In genomic region chr10:64001531-64001930, GRCm38 (mm10) we compare ENCODE assay signal across 21 mouse cellular contexts.
DNase-seq lines count a peak whose midpoint lies in the region; ATAC-seq and TF ChIP-seq lines count a peak whose summit lies in the region.
"Had no signal": no experiment of that assay in that cellular context is flagged by ENCODE, and none has a peak within 500 bp of the region (broad histone marks: within the 10 kb centered on the region; RNA-seq: fewer than 3 reads in every experiment).

No protein-coding gene starts in this region.

- H3K4me1 ChIP-seq in liver, postnatal 0 days (ENCODE audit: insufficient read depth): no peaks in the 10 kb centered on the region
- no peaks in the 10 kb centered on the region for H3K4me1 ChIP-seq in embryonic facial prominence, embryonic 10.5 days
- no peaks in the 10 kb centered on the region for H3K4me1 ChIP-seq in stomach, postnatal 0 days (replicated peaks; ENCODE audit: control insufficient read depth, insufficient read depth)
- H3K4me1 ChIP-seq: heart, embryonic 13.5 days; hindbrain, embryonic 12.5 days; limb, embryonic 15.5 days; lung, embryonic 15.5 days; neural tube, embryonic 13.5 days had no signal

- no peak overlapping the region for H3K4me3 ChIP-seq in liver, postnatal 0 days (ENCODE audit: low read depth, low read length)
- no peak overlapping the region for H3K4me3 ChIP-seq in embryonic facial prominence, embryonic 10.5 days
- no peak overlapping the region for H3K4me3 ChIP-seq in stomach, postnatal 0 days (ENCODE audit: low read depth, low read length)
- H3K4me3 ChIP-seq: heart, embryonic 13.5 days; hindbrain, embryonic 12.5 days; limb, embryonic 15.5 days; lung, embryonic 15.5 days; neural tube, embryonic 13.5 days had no signal

- no peaks in the 10 kb centered on the region for H3K36me3 ChIP-seq in liver, postnatal 0 days (replicated peaks; ENCODE audit: insufficient read depth, low read length)
- H3K36me3 ChIP-seq in embryonic facial prominence, embryonic 10.5 days (replicated peaks): no peaks in the 10 kb centered on the region
- H3K36me3 ChIP-seq in stomach, postnatal 0 days (ENCODE audit: control insufficient read depth, insufficient read depth, low read length): no peaks in the 10 kb centered on the region
- H3K36me3 ChIP-seq: heart, embryonic 13.5 days; hindbrain, embryonic 12.5 days; limb, embryonic 15.5 days; lung, embryonic 15.5 days; neural tube, embryonic 13.5 days had no signal

- no peak overlapping the region for H3K27ac ChIP-seq in liver, postnatal 0 days (ENCODE audit: low read depth)
- H3K27ac ChIP-seq in embryonic facial prominence, embryonic 10.5 days (replicated peaks): no peak overlapping the region
- no peak overlapping the region for H3K27ac ChIP-seq in stomach, postnatal 0 days (replicated peaks)
- H3K27ac ChIP-seq: heart, embryonic 13.5 days; hindbrain, embryonic 12.5 days; left cerebral cortex, adult 2 months; limb, embryonic 15.5 days; lung, embryonic 15.5 days; neural tube, embryonic 13.5 days had no signal

- no peak for ATAC-seq in liver, postnatal 0 days
- ATAC-seq in stomach, postnatal 0 days (ENCODE audit: low FRiP score, low TSS enrichment): no peak
- ATAC-seq: midbrain, embryonic 16.5 days; Patski had no signal

- H3K9me3 ChIP-seq in liver, postnatal 0 days (ENCODE audit: low read length): no peaks in the 10 kb centered on the region
- no peaks in the 10 kb centered on the region for H3K9me3 ChIP-seq in embryonic facial prominence, embryonic 10.5 days
- H3K9me3 ChIP-seq in stomach, postnatal 0 days (ENCODE audit: control insufficient read depth, low read length): no peaks in the 10 kb centered on the region
- H3K9me3 ChIP-seq: heart, embryonic 13.5 days; hindbrain, embryonic 12.5 days; limb, embryonic 15.5 days; lung, embryonic 15.5 days; neural tube, embryonic 13.5 days had no signal

- DNase-seq in adrenal gland, postnatal 10 days: peak; percentile 15
- DNase-seq in adrenal gland, postnatal 25 days: no peak
- peak; percentile 4 for DNase-seq in liver
- DNase-seq in liver, postnatal 0 days: no peak
- DNase-seq in embryonic facial prominence, embryonic 10.5 days (ENCODE audit: low spot score): peak; percentile 40
- DNase-seq in stomach, postnatal 0 days (ENCODE audit: low spot score): peak; percentile 16
- no peak for DNase-seq in left cerebral cortex, adult 8-10 months (ENCODE audit: low spot score in 2 of 2)
- DNase-seq in heart, adult 8-10 months (ENCODE audit: low spot score): no peak
- DNase-seq: adrenal gland, adult 8-10 months; cerebellum, adult 8-10 months; gastrocnemius, postnatal 36 days; kidney, adult 18-20 months had no signal

- TF ChIP-seq EP300 in liver, postnatal 0 days (IDR thresholded peaks at IDR 0.05; ENCODE audit: low read depth): no peak
- no peak for TF ChIP-seq EP300 in stomach, postnatal 0 days (optimal IDR thresholded peaks at IDR 0.05)

- no peaks in the 10 kb centered on the region for H3K27me3 ChIP-seq in liver, postnatal 0 days (ENCODE audit: insufficient read depth, low read length)
- H3K27me3 ChIP-seq in embryonic facial prominence, embryonic 10.5 days (replicated peaks; ENCODE audit: low read depth, poor library complexity, severe bottlenecking): no peaks in the 10 kb centered on the region
- H3K27me3 ChIP-seq in stomach, postnatal 0 days (ENCODE audit: control insufficient read depth, insufficient read depth, low read length): no peaks in the 10 kb centered on the region
- H3K27me3 ChIP-seq: CH12.LX; heart, embryonic 13.5 days; hindbrain, embryonic 12.5 days; limb, embryonic 15.5 days; lung, embryonic 15.5 days; neural tube, embryonic 13.5 days; Patski had no signal

- no peak overlapping the region for H3K4me2 ChIP-seq in liver, postnatal 0 days (ENCODE audit: low read depth, low read length)
- H3K4me2 ChIP-seq in stomach, postnatal 0 days (replicated peaks; ENCODE audit: low read depth): no peak overlapping the region
- H3K4me2 ChIP-seq: heart, embryonic 13.5 days; hindbrain, embryonic 12.5 days; limb, embryonic 15.5 days; lung, embryonic 15.5 days; neural tube, embryonic 13.5 days had no signal

- no peak overlapping the region for H3K9ac ChIP-seq in liver, postnatal 0 days (replicated peaks)
- H3K9ac ChIP-seq in stomach, postnatal 0 days (ENCODE audit: low read length): no peak overlapping the region
- H3K9ac ChIP-seq: heart, embryonic 13.5 days; hindbrain, embryonic 12.5 days; limb, embryonic 15.5 days; lung, embryonic 15.5 days; neural tube, embryonic 13.5 days had no signal

- no peak for TF ChIP-seq CTCF in liver, postnatal 0 days (IDR thresholded peaks at IDR 0.05; ENCODE audit: low read depth)
- TF ChIP-seq CTCF in stomach, postnatal 0 days (IDR thresholded peaks at IDR 0.05; ENCODE audit: low read depth): no peak

- WGBS in liver, postnatal 0 days (ENCODE audit: insufficient replicate concordance): 60% methylated on average over 6 of the region's 6 CpGs
- WGBS in embryonic facial prominence, embryonic 10.5 days: 76% methylated on average over 6 of the region's 6 CpGs
- 67% methylated on average over 6 of the region's 6 CpGs for WGBS in stomach, postnatal 0 days

Comparison
In these comparisons a context has a peak if more than half of its experiments do, and no peak if none do; other contexts are left out.
1. DNase-seq: peak in adrenal gland, postnatal 10 days (single experiment), liver (single experiment), embryonic facial prominence, embryonic 10.5 days (single experiment) and stomach, postnatal 0 days (single experiment); none in adrenal gland, postnatal 25 days (single experiment), liver, postnatal 0 days (single experiment), left cerebral cortex, adult 8-10 months (0 of 2) and heart, adult 8-10 months (single experiment).